Mouse (Mus musculus) kidney, postnatal 36 days (tissue): ENCODE measurements around the gene Atpaf1.

Source experiments
- DNase-seq, 2 experiments: peaks; one replicate each; pipeline ENCODE4 v3.0.0; 2021 to 2022; ENCODE audit warnings: mixed read lengths in 2 of 2

The Atpaf1 gene

DNA sequence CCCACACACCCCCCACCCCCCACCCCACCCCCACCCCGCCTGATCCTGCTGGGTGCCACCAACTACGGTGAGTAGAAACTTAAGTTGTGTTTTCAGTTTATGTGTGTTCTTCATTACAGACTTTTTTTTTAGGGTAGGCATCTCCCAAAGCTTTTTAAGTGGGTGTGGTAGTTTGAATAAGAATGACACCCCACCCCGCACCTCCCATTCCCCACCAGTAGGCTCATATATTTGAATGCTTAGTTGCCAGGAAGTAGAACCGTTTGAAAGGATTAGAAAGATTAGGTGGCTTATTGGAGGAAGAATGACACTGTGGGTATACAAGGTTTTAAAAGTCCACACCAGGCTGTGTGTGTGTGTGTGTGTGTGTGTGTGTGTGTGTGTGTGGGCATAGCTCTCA is 27.7 kb downstream of the Atpaf1 start:
- no peak for DNase-seq

- DNase-seq: no peak
Observed at GRCm38 (mm10) chr4:115815606-115816005, 31.0 kb downstream of the Atpaf1 start.

DNA sequence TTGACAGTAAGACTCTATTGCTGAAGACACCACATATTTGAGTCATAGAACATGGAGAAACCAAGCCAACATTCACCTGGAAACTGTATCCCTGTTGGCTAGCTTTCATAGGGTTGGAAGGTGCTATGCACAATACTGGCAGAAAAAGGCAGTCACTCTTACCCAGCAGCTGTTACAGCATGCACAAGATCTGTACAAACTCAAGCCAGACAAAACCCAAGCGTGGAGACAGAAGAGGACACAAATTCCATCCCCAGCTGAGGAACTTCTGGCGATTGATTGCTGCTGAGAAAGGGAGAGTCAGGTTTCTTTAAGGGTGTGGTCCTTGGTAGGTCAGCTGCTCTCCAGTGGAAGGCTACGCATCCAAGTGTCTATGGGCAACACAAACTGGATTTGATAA is 35.6 kb downstream of the Atpaf1 start:
- no peak for DNase-seq

DNA sequence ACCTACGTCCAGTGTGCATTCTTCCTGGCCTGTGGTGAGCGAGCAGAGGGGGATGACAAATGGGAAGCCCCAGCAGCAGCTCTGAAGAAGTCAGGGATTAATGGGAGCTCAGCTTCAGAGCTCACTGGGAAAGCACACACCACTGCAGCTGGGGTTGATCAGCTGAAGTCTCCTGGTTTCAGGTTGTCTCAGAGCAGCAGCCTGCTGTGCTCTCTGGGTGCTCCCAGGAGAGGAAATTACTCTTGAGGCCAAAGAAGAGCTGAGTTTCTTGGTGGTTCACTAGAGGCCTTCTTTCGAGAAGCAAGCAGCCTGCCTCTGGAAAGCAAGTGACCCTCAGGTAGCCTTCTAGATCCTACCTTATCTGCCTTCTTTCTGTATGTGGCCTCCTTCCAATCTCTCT is 36.3 kb downstream of the Atpaf1 start:
- DNase-seq: no peak

DNA sequence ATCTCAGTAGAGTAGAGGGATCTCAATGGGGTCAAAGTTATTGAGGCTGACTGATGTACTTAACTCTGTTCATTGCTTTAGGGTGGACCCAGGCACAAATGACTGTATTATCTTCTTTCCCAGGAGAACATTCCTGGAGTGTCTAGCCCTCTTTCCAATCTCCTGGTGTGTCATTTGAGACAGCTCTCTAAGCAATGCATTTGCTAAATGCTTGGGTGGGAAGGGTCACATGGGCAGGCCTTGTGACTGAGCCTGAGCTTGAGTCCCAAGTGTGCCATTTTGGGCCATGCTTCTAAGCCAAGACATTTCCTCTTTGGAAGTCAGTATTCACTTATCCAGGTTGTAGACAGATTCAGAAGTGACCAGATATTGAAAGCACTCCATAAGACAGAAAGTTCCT is 36.8 kb downstream of the Atpaf1 start:
- no peak for DNase-seq

DNA sequence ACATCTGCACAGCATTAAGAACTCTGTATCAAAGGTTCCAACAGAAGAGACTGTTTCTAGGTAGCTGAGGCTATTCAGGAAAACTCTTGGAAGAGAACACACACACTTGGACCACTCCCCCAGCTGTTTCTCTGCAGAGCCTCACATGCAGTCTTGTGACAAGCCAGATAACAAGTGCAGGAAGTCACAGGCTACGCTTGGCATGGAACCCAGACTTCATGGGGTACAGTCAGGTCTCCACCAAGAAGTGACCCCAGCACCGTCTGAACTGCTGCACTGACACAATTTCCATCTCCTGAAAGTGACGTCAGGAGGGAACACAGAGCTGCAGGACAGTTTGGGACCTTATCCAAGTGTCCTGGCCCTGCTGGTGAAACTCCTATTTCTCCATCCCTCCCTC is 37.3 kb downstream of the Atpaf1 start:
- peak in 1 of 2 experiments; percentile 24 for DNase-seq

DNA sequence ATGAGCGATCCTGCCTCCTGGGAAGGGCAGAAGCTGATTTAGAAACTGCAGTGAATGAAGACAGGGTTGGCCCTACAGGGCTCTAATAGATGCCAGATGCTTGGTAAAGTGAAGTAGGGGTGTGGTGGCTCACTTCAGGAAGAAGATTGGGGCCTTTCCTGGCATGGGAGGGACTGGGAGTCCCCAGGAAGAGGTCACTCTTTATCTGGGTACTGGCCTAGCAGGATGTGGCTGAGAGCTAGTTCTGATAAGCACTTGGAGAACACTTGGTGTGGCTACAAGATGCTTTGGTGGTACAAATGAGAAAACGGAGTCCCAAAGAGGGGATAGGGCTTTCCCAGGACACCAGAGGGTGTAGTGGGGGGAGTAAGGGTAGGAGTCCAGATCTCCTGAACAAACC is 39.6 kb downstream of the Atpaf1 start:
- no peak for DNase-seq

- DNase-seq: no peak
Observed at GRCm38 (mm10) chr4:115825271-115825670, 40.7 kb downstream of the Atpaf1 start.

GRCm38 (mm10) chr4:115827066-115827465 is 42.5 kb downstream of the Atpaf1 start:
- DNase-seq: no peak

DNA sequence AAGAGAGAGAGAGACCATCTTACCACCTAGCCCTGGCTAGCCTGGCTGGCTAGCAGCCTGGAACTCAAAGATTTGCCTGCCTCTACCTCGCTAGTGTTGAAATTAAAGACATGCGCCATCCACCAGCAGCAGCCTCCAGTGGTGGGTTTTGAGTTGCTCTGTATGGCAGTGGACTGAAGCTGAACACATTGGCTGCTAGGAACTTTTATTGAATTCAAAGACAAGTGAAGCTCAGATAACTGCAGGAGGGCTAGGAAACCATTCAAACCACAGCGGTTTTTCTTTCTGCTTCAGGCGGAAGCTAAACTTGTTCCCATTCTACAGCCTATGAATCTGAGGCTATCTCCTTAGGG is 42.9 kb downstream of the Atpaf1 start:
- DNase-seq: no peak

DNA sequence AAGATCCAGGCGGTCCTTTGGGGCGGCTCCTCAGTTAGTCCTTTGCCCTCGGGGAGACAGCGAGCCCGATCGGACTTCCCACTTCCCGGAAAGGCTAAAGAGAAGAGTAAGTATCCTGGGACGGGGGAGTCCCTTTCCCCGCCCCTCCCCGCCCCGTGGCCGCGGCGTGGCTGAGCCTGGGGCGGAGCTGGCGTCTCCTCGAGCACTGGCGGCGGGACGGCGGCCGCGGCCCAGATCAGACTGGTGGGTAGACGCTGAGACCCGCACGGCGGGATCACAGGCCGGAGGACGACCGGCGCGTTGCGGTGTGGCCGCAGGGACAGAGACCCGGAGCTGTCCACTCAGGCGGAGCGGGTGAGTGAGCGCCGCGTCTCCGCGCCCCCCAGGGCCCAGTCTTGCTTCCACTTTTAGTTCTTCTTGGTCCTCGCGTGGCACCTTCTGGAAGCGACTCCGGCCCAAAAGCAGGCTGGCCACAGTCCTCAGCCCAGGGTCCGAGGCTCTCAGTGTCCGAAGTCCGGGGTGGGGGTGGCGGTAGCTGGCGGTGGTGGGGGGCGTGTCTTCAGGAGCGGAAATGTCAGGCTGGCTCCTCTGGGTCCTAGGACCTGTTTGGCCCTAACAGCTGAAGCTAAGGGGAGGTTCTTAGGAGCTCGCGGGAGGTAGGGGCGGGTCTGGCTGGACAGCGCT is 43.4 kb downstream of the Atpaf1 start, which contains the start of gene Mob3c:
Gene Mob3c, plus strand, starts transcription at position 205 of the 684 bp plus-strand sequence.
- DNase-seq: peak; percentile 89 to 91

DNA sequence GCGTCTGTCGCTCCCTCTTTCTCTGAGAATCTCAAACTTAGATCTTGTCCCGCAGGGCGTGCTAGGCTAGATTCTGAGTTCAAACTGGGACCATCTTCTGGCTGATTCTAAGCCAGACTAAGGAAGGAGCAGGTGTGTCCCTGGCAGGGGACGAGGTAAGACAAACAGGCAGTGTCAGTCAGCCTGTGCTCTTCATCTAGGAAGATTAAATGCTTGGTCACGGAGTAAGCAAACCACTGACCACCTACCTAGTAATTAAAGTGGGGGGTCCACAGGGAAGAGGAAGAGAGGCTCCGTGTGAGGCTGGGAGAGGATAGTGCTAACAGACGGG is 43.9 kb downstream of the Atpaf1 start:
- DNase-seq: no peak

- DNase-seq: peak; percentile 13 to 24
Observed at GRCm38 (mm10) chr4:115830491-115830890, 45.9 kb downstream of the Atpaf1 start.

GRCm38 (mm10) chr4:115831221-115831620 is 46.6 kb downstream of the Atpaf1 start:
- DNase-seq: no peak

GRCm38 (mm10) chr4:115832040-115832439 is 47.4 kb downstream of the Atpaf1 start:
- DNase-seq: no peak

DNA sequence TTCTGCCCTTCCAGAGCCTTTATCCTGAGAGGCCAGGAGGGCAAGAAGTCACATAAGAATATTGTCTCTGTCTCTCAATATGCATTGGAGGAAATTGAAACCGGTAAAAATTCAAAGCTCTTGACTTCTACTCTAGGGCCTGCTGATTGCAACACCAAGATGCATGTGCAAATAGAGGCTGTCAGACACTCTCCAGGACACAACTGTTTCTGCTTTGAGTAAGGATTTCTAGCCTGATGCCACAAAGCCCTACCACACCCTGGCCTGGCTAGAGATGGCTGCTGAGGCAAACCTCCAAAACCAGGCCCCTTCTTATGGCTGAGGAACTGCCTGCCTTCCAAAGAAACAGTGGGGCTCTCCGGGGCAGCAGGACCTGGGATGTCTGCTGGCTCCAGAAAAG is 51.0 kb downstream of the Atpaf1 start:
- DNase-seq: no peak

DNA sequence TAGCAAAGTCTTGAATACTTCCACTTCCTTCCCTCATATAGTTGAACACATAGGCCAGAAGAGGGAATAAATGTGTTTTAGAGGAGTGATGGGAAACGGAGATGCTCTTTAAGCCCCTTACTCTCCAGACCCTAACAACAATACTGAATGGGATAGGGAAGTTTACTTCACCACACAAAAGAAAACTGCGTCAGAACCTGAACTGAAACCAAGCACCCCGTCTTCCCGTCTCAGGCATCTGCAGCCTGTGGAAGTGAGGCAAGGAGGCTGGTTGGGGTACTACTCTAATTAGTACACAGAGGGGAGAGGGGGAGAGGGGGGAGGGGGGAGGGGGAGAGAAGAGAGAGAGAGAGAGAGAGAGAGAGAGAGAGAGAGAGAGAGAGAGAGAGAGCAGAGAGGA is 53.6 kb downstream of the Atpaf1 start:
- DNase-seq: no peak

DNA sequence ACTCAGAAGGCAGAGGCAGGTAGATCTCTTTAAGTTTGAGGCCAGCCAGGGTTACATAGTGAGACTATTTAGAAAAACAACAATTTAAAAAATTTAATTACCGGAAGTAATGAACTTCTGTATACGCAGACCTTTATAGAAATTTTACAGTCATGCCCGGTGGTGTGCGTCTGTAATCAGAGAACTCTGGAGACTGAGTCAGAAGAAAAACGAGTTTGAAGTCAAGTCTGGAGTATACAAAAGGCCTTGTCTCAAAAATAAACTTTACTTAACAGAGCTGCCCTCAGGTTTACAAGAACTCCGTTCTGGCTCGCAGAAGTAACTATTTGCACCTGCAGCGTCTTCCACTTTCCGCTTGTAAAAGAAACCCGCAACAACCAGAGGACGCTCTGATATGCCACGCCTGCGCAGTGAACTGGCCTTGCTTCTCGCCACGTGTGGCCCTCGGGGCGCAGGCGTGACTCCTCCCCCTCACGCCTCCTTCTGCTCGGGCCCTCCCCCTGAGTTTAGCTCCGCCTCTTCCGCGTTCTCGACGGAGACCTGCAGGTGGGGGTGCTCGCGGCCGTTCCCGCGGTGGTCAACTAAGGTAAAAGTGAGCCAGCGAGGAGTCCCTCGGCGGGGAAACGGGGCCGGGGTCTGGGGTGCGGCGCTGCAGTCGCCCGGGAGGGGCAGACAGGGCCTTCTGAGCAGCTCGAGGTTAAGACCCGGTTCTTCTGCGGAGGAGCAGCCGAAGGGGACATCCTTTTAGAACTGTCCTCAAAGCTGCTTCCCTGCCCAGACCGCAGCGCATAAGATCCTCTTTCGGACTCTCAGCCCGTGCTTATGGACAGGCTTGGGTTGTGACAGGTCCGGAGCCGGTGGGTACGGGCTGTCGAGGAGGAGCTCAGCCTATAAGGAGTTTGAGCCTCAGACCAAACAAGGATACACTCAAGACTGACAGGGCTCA is 54.4 kb downstream of the Atpaf1 start, which contains the start of gene Mknk1:
Gene Mknk1, plus strand, starts transcription at position 503 of the 946 bp plus-strand sequence.
- DNase-seq: peak; percentile 95 to 97

GRCm38 (mm10) chr4:115839956-115840355 is 55.3 kb downstream of the Atpaf1 start:
- DNase-seq: peak; percentile 37 to 38

- DNase-seq: no peak
Observed at GRCm38 (mm10) chr4:115840842-115841241, 56.2 kb downstream of the Atpaf1 start.

DNA sequence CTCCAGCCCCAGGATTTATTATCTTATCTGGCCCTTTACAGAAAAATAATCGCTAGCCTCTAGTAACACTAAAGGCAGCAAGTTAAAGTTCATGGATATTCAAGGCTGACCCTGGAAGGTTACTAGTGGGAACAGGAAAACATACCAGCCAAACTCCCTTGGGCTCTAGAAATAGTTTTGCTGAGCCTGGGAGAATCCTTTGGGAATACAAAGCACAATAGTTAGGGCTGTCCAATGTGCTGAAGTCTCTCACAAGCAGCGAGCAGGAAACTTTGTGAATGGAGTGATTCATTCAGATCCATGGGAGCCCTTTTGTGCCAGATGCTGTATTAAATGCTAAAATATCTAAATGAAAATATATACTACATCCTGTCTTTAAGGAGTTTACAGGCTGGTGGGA is 62.0 kb downstream of the Atpaf1 start:
- DNase-seq: peak; percentile 13 to 41

DNA sequence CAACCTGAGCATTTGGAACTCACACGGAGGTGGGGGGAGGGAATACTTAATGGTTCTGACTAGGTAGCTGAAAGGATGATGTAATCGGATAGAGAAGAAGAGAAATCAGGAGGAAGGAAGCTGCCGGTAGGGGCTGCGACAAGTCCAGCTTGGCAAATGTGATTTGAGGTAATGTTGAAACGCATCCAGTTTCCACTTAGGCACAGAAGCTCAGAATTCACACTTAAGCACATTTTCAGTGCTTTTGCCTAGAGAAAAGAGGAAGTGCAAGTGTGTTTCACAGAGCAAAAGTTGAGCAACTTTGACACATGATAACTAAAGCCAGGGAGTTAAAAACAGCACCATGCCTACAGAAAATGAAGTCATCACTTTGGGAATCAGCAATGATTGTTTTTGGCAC is 62.8 kb downstream of the Atpaf1 start:
- DNase-seq: peak in 1 of 2 experiments; percentile 12

- no peak for DNase-seq
Observed at GRCm38 (mm10) chr4:115848083-115848482, 63.5 kb downstream of the Atpaf1 start.
